In genomic region chr2:107941374-107941773, GRCm38 (mm10) we compare ENCODE assay signal across 30 mouse cellular contexts.
DNase-seq lines count a peak whose midpoint lies in the region; ATAC-seq and TF ChIP-seq lines count a peak whose summit lies in the region.
"Had no signal": no experiment of that assay in that cellular context is flagged by ENCODE, and none has a peak within 500 bp of the region (broad histone marks: within the 10 kb centered on the region; RNA-seq: fewer than 3 reads in every experiment).

No protein-coding gene starts in this region.

- no peak for ATAC-seq in forebrain, postnatal 0 days
- ATAC-seq in forebrain, embryonic 13.5 days = no peak
- ATAC-seq: activated CD4-positive, CD25-positive, alpha-beta regulatory T cell, adult 4 months; forebrain, embryonic 16.5 days; inflammation-experienced regulatory T-cells, adult 6 months; intestine, embryonic 16.5 days had no signal

- H3K27me3 ChIP-seq in forebrain, postnatal 0 days (ENCODE audit: insufficient read depth, low read length) = no peaks in the 10 kb centered on the region
- no peaks in the 10 kb centered on the region for H3K27me3 ChIP-seq in forebrain, embryonic 13.5 days
- H3K27me3 ChIP-seq: CH12.LX; embryonic facial prominence, embryonic 13.5 days; forebrain, embryonic 12.5 days; heart, embryonic 13.5 days; hindbrain, embryonic 12.5 days; hindbrain, embryonic 15.5 days had no signal

- no peak overlapping the region for H3K9ac ChIP-seq in forebrain, postnatal 0 days
- H3K9ac ChIP-seq in forebrain, embryonic 13.5 days = no peak overlapping the region
- H3K9ac ChIP-seq: embryonic facial prominence, embryonic 13.5 days; forebrain, embryonic 12.5 days; heart, embryonic 13.5 days; hindbrain, embryonic 12.5 days; hindbrain, embryonic 15.5 days had no signal

- no peaks in the 10 kb centered on the region for H3K9me3 ChIP-seq in forebrain, postnatal 0 days (ENCODE audit: low read length)
- no peaks in the 10 kb centered on the region for H3K9me3 ChIP-seq in forebrain, embryonic 13.5 days (replicated peaks)
- H3K9me3 ChIP-seq: embryonic facial prominence, embryonic 10.5 days; embryonic facial prominence, embryonic 13.5 days; forebrain, embryonic 12.5 days; heart, embryonic 10.5 days; heart, embryonic 13.5 days; hindbrain, embryonic 12.5 days; hindbrain, embryonic 15.5 days had no signal

- no peak overlapping the region for H3K4me3 ChIP-seq in forebrain, postnatal 0 days (ENCODE audit: low read depth, low read length)
- no peak overlapping the region for H3K4me3 ChIP-seq in forebrain, embryonic 13.5 days
- H3K4me3 ChIP-seq in layer of hippocampus, adult 2 months = no peak overlapping the region
- H3K4me3 ChIP-seq: embryonic facial prominence, embryonic 10.5 days; embryonic facial prominence, embryonic 13.5 days; erythroblast, embryonic 14.5 days; forebrain, embryonic 12.5 days; heart, adult 2 months; heart, embryonic 10.5 days; heart, embryonic 13.5 days; hindbrain, embryonic 12.5 days; hindbrain, embryonic 15.5 days had no signal

- no peak for DNase-seq in forebrain, postnatal 0 days
- DNase-seq in layer of hippocampus, adult 2 months (ENCODE audit: low spot score in 2 of 2) = no peak
- no peak for DNase-seq in layer of hippocampus, postnatal 36 days
- DNase-seq in 3T3-L1 (ENCODE audit: low read depth, low spot score) = peak; percentile 26
- no peak for DNase-seq in lung, postnatal 25 days (ENCODE audit: low spot score)
- DNase-seq: adrenal gland, adult 8-10 months; adrenal gland, postnatal 25 days; B cell, adult 2 months; cerebellum, adult 11-12 months; cerebellum, adult 8-10 months; cerebellum, postnatal 10 days; cerebellum, postnatal 36 days; embryo, embryonic 11 days; gastrocnemius, postnatal 25 days; heart, adult 2 months had no signal

- TF ChIP-seq CTCF in forebrain, postnatal 0 days (IDR thresholded peaks at IDR 0.05; ENCODE audit: low read depth) = peak; percentile 53
- peak; percentile 72 for TF ChIP-seq CTCF in layer of hippocampus, adult 2 months (conservative IDR thresholded peaks at IDR 0.05)

- no peak overlapping the region for H3K27ac ChIP-seq in forebrain, postnatal 0 days (ENCODE audit: low read depth, low read length)
- H3K27ac ChIP-seq in forebrain, embryonic 13.5 days = no peak overlapping the region
- no peak overlapping the region for H3K27ac ChIP-seq in layer of hippocampus, adult 2 months
- H3K27ac ChIP-seq: embryonic facial prominence, embryonic 10.5 days; embryonic facial prominence, embryonic 13.5 days; forebrain, embryonic 12.5 days; heart, adult 2 months; heart, embryonic 10.5 days; heart, embryonic 13.5 days; hindbrain, embryonic 12.5 days; hindbrain, embryonic 15.5 days had no signal

- H3K36me3 ChIP-seq in forebrain, postnatal 0 days (ENCODE audit: insufficient read depth) = no peaks in the 10 kb centered on the region
- no peaks in the 10 kb centered on the region for H3K36me3 ChIP-seq in forebrain, embryonic 13.5 days (ENCODE audit: poor library complexity, severe bottlenecking)
- H3K36me3 ChIP-seq: embryonic facial prominence, embryonic 10.5 days; embryonic facial prominence, embryonic 13.5 days; forebrain, embryonic 12.5 days; G1E; heart, embryonic 10.5 days; heart, embryonic 13.5 days; hindbrain, embryonic 12.5 days; hindbrain, embryonic 15.5 days had no signal

- H3K4me2 ChIP-seq in forebrain, postnatal 0 days (ENCODE audit: low read depth) = no peak overlapping the region
- H3K4me2 ChIP-seq in forebrain, embryonic 13.5 days = no peak overlapping the region
- H3K4me2 ChIP-seq: embryonic facial prominence, embryonic 13.5 days; forebrain, embryonic 12.5 days; heart, embryonic 13.5 days; hindbrain, embryonic 12.5 days; hindbrain, embryonic 15.5 days had no signal

- no peaks in the 10 kb centered on the region for H3K4me1 ChIP-seq in forebrain, postnatal 0 days (ENCODE audit: insufficient read depth)
- no peaks in the 10 kb centered on the region for H3K4me1 ChIP-seq in forebrain, embryonic 13.5 days
- H3K4me1 ChIP-seq: embryonic facial prominence, embryonic 10.5 days; embryonic facial prominence, embryonic 13.5 days; heart, embryonic 10.5 days; heart, embryonic 13.5 days; hindbrain, embryonic 12.5 days had no signal
